Mouse (Mus musculus): Measurements from ENCODE around the gene Hdhd3. TPM values are rescaled to one million over a fixed set of nuclear protein-coding genes. Genes with fewer than 3 reads are reported as not detected.

The Hdhd3 gene
- polyA plus RNA-seq, 1 experiment from 2014 or later: 7.5 TPM

Other genes starting within 250 kb of the Hdhd3 start
- 20.7 and 23.0 TPM in 2 replicates for gene Slc31a2, start 240.9 kb downstream of the Hdhd3 start, polyA plus RNA-seq (2014; fragmentation: Nextera tagmentation; extraction: Ambion mirVana)
- gene Fkbp15, start 142.9 kb downstream of the Hdhd3 start, polyA plus RNA-seq (2014; fragmentation: Nextera tagmentation; extraction: Ambion mirVana): 18.0 and 20.8 TPM in 2 replicates
- 38.1 and 40.2 TPM in 2 replicates for gene Slc31a1, start 142.7 kb downstream of the Hdhd3 start, polyA plus RNA-seq (2014; fragmentation: Nextera tagmentation; extraction: Ambion mirVana)
- gene Cdc26, start 94.8 kb downstream of the Hdhd3 start, polyA plus RNA-seq (2014; fragmentation: Nextera tagmentation; extraction: Ambion mirVana): 85.6 and 93.0 TPM in 2 replicates
- gene Prpf4, start 94.7 kb downstream of the Hdhd3 start, polyA plus RNA-seq (2014; fragmentation: Nextera tagmentation; extraction: Ambion mirVana): 12.6 and 14.9 TPM in 2 replicates
- gene Rnf183, start 68.2 kb downstream of the Hdhd3 start, polyA plus RNA-seq (2014; fragmentation: Nextera tagmentation; extraction: Ambion mirVana): not detected in 2 replicates
- gene Wdr31, start 32.6 kb downstream of the Hdhd3 start, polyA plus RNA-seq (2014; fragmentation: Nextera tagmentation; extraction: Ambion mirVana): 2.6 and 2.8 TPM in 2 replicates
- gene Bspry, start 23.4 kb downstream of the Hdhd3 start, polyA plus RNA-seq (2014; fragmentation: Nextera tagmentation; extraction: Ambion mirVana): 0.27 and 0.36 TPM in 2 replicates
- 67.2 and 69.3 TPM in 2 replicates for gene Alad, start 16.5 kb upstream of the Hdhd3 start, polyA plus RNA-seq (2014; fragmentation: Nextera tagmentation; extraction: Ambion mirVana)
- 47.3 and 50.7 TPM in 2 replicates for gene Pole3, start 21.6 kb upstream of the Hdhd3 start, polyA plus RNA-seq (2014; fragmentation: Nextera tagmentation; extraction: Ambion mirVana)
- gene 4933430I17Rik, start 21.9 kb upstream of the Hdhd3 start, polyA plus RNA-seq (2014; fragmentation: Nextera tagmentation; extraction: Ambion mirVana): 0.11 and 0.41 TPM in 2 replicates
- gene Rgs3, start 56.4 kb upstream of the Hdhd3 start, polyA plus RNA-seq (2014; fragmentation: Nextera tagmentation; extraction: Ambion mirVana): 58.9 and 70.4 TPM in 2 replicates

Data from heart, embryonic 14.5 days (tissue).